Mouse (Mus musculus) kidney, postnatal 0 days (tissue): Measurements from ENCODE around the gene Kdsr. TPM values are rescaled to one million over a fixed set of nuclear protein-coding genes. Genes with fewer than 3 reads are reported as not detected.
A peak's percentile ranks its signal among the peaks of the same experiment; 100 is the strongest.
"Not testable (repeated sequence)": the region's sequence is repeated elsewhere in the genome, so short reads cannot be mapped to it uniquely, and the experiment has no call there.

Experiments
- ATAC-seq: fragments of 200-750 bp; cut with Nextera tagmentation; replicated peaks from 2 replicates; pipeline ENCODE4 v1.8.0; 2017; ENCODE audit warnings: low read depth, moderate number of reproducible peaks, moderate TSS enrichment, moderate library complexity; ENCODE audit not compliant: low FRiP score
- DNase-seq: peaks from one replicate; pipeline ENCODE4 v3.0.0-alpha.2; 2016; ENCODE audit warnings: low spot score
- H3K27ac ChIP-seq: fragments of 300-500 bp; sonication (generic); 2 replicates; pipeline ENCODE4 v1.5.1; 2014; ENCODE audit warnings: mild to moderate bottlenecking
- H3K27me3 ChIP-seq: fragments of 300-500 bp; sonication (generic); 2 replicates; pipeline ENCODE4 v1.6.1; 2014; ENCODE audit warnings: low read length, mixed read lengths; ENCODE audit not compliant: insufficient read depth
- H3K36me3 ChIP-seq: fragments of 300-500 bp; sonication (generic); 2 replicates; pipeline ENCODE4 v1.6.1; 2014; ENCODE audit warnings: low read length, mixed read lengths; ENCODE audit not compliant: insufficient read depth
- H3K4me1 ChIP-seq: fragments of 300-500 bp; sonication (generic); replicated peaks from 2 replicates; pipeline ENCODE4 v1.6.1; 2014; ENCODE audit warnings: antibody characterized with exemption, low read length, mixed read lengths; ENCODE audit not compliant: insufficient read depth
- H3K4me2 ChIP-seq: fragments of 300-500 bp; sonication (generic); 2 replicates; pipeline ENCODE4 v1.6.1; 2014; ENCODE audit warnings: mild to moderate bottlenecking, low read length, moderate library complexity, mixed read lengths
- H3K4me3 ChIP-seq: fragments of 300-500 bp; sonication (generic); replicated peaks from 2 replicates; pipeline ENCODE4 v1.5.1; 2014; ENCODE audit warnings: low read depth, low read length
- H3K9ac ChIP-seq: fragments of 300-500 bp; sonication (generic); 2 replicates; pipeline ENCODE4 v1.6.1; 2014; ENCODE audit warnings: low read depth, low read length
- H3K9me3 ChIP-seq: fragments of 300-500 bp; sonication (generic); replicated peaks from 2 replicates; pipeline ENCODE4 v1.6.1; 2016; ENCODE audit warnings: low read length, inconsistent platforms, mixed read lengths
- CTCF ChIP-seq: IDR thresholded peaks from 2 replicates; pipeline ENCODE4 v1.5.1; 2016; ENCODE audit warnings: antibody characterized with exemption, low read depth, mild to moderate bottlenecking, moderate library complexity
- WGBS: fragments of 180-500 bp; shearing (Covaris S2); extraction: QIAGEN DNeasy Blood & Tissue Kit; methylation state at CpG from one replicate; pipeline ENCODE4 v1.1.7; 2014; 5-methylcytosine and 5-hydroxymethylcytosine counted together
- polyA plus RNA-seq: library from polyadenylated mRNA; unstranded; fragments of >200 nt; fragmentation: Nextera tagmentation; extraction: Ambion mirVana; gene quantifications from 2 replicates; pipeline ENCODE4 v1.2.1, GENCODE M21; 2015

The Kdsr gene
- polyA plus RNA-seq, 1 experiment from 2014 or later = 13.1 TPM

- DNase-seq (no peak), ATAC-seq (no peak)
- Histone ChIP-seq H3K36me3 (peaks cover 21% of the 10 kb centered on the region), H3K27me3 (no peaks in the 10 kb centered on the region), H3K9ac (no peak overlapping the region), H3K4me2 (no peak overlapping the region), H3K4me3 (no peak overlapping the region), H3K27ac (no peak overlapping the region), H3K4me1 (no peaks in the 10 kb centered on the region), H3K9me3 (no peaks in the 10 kb centered on the region)
- WGBS = 91% methylated on average over 6 of the region's 6 CpGs
- no peak for TF ChIP-seq CTCF
Observed at GRCm38 (mm10) chr1:106742980-106743379, 16.5 kb downstream of the Kdsr start.

GRCm38 (mm10) chr1:106740735-106741134, 18.8 kb downstream of the Kdsr start:
- DNase-seq = no peak
- ATAC-seq = no peak

GRCm38 (mm10) chr1:106739810-106740209, 19.7 kb downstream of the Kdsr start:
- Histone ChIP-seq H3K27me3 (no peaks in the 10 kb centered on the region), H3K27ac (no peak overlapping the region), H3K9ac (no peak overlapping the region), H3K9me3 (no peaks in the 10 kb centered on the region), H3K4me3 (no peak overlapping the region), H3K36me3 (peaks cover 18% of the 10 kb centered on the region; the same call in 1 of the 2 replicates), H3K4me1 (no peaks in the 10 kb centered on the region), H3K4me2 (no peak overlapping the region)
- no peak for TF ChIP-seq CTCF
- DNase-seq (no peak), ATAC-seq (no peak)
- 92% methylated on average over 5 of the region's 5 CpGs for WGBS

More at GRCm38 (mm10) chr1:106740735-106741134, 18.8 kb downstream of the Kdsr start:
- Histone ChIP-seq H3K27ac (no peak overlapping the region), H3K4me2 (no peak overlapping the region), H3K27me3 (no peaks in the 10 kb centered on the region), H3K4me1 (no peaks in the 10 kb centered on the region), H3K9me3 (no peaks in the 10 kb centered on the region), H3K36me3 (peaks cover 18% of the 10 kb centered on the region; the same call in 1 of the 2 replicates), H3K9ac (no peak overlapping the region), H3K4me3 (no peak overlapping the region)
- WGBS = 98% methylated on average over 4 of the region's 4 CpGs
- no peak for TF ChIP-seq CTCF

- WGBS = 80% methylated on average over 3 of the region's 3 CpGs
- Histone ChIP-seq H3K9ac (no peak overlapping the region), H3K9me3 (no peaks in the 10 kb centered on the region), H3K27me3 (no peaks in the 10 kb centered on the region), H3K27ac (no peak overlapping the region), H3K4me2 (no peak overlapping the region), H3K4me3 (no peak overlapping the region), H3K4me1 (no peaks in the 10 kb centered on the region), H3K36me3 (peaks cover 24% of the 10 kb centered on the region; the same call in 1 of the 2 replicates)
- DNase-seq (no peak), ATAC-seq (no peak)
- peak; percentile 56; the same call in 1 of the 2 replicates for TF ChIP-seq CTCF
Observed at GRCm38 (mm10) chr1:106738092-106738491, 21.4 kb downstream of the Kdsr start.

GRCm38 (mm10) chr1:106736211-106736610, 23.3 kb downstream of the Kdsr start:
- 96% methylated on average over 8 of the region's 8 CpGs for WGBS
- H3K4me1 ChIP-seq = no peaks in the 10 kb centered on the region

GRCm38 (mm10) chr1:106735586-106735985, 23.9 kb downstream of the Kdsr start:
- no peaks in the 10 kb centered on the region for H3K27me3 ChIP-seq
- TF ChIP-seq CTCF = peak; percentile 77
- WGBS = 39% methylated on average over 2 of the region's 2 CpGs
- H3K27ac ChIP-seq = no peak overlapping the region
- H3K4me3 ChIP-seq = no peak overlapping the region
- H3K4me2 ChIP-seq = no peak overlapping the region
- ATAC-seq = no peak
- peaks cover 21% of the 10 kb centered on the region; the same call in 1 of the 2 replicates for H3K36me3 ChIP-seq
- no peak overlapping the region for H3K9ac ChIP-seq
- no peaks in the 10 kb centered on the region for H3K4me1 ChIP-seq
- DNase-seq = peak; percentile 53
- no peaks in the 10 kb centered on the region for H3K9me3 ChIP-seq

More at GRCm38 (mm10) chr1:106736211-106736610, 23.3 kb downstream of the Kdsr start:
- H3K27ac ChIP-seq = no peak overlapping the region
- no peaks in the 10 kb centered on the region for H3K9me3 ChIP-seq
- H3K4me3 ChIP-seq = no peak overlapping the region
- H3K27me3 ChIP-seq = no peaks in the 10 kb centered on the region
- no peak overlapping the region for H3K9ac ChIP-seq
- peaks cover 21% of the 10 kb centered on the region; the same call in 1 of the 2 replicates for H3K36me3 ChIP-seq
- DNase-seq = no peak
- no peak for TF ChIP-seq CTCF
- H3K4me2 ChIP-seq = no peak overlapping the region
- no peak for ATAC-seq

GRCm38 (mm10) chr1:106722061-106722460, 37.5 kb downstream of the Kdsr start:
- Histone ChIP-seq H3K27me3 (no peaks in the 10 kb centered on the region), H3K27ac (no peak overlapping the region), H3K9ac (no peak overlapping the region), H3K36me3 (0 out of 2 replicates have a peak, but pooled peaks cover 4% of the 10 kb centered on the region), H3K4me1 (no peaks in the 10 kb centered on the region), H3K4me3 (no peak overlapping the region), H3K9me3 (no peaks in the 10 kb centered on the region), H3K4me2 (no peak overlapping the region)
- DNase-seq = no peak
- WGBS = 61% methylated on average over 5 of the region's 5 CpGs
- no peak for ATAC-seq
- no peak for TF ChIP-seq CTCF

- not testable (repeated sequence) for H3K4me2 ChIP-seq, H3K27me3 ChIP-seq, H3K36me3 ChIP-seq, H3K27ac ChIP-seq, H3K9me3 ChIP-seq, H3K9ac ChIP-seq, H3K4me1 ChIP-seq, H3K4me3 ChIP-seq, DNase-seq, ATAC-seq
- 68% methylated on average over 7 of the region's 7 CpGs for WGBS
Observed at GRCm38 (mm10) chr1:106717736-106718135, 41.8 kb downstream of the Kdsr start.
